Mouse (Mus musculus): Measurements from ENCODE around the gene Col12a1.

- TF ChIP-seq CHD2 (IDR thresholded peaks at IDR 0.05; ENCODE audit: low read depth, low read length), result no peak
- no peak for TF ChIP-seq ZNF384 (IDR thresholded peaks at IDR 0.05; ENCODE audit: low read depth, low read length)
- TF ChIP-seq ZC3H11A (IDR thresholded peaks at IDR 0.05; ENCODE audit: borderline replicate concordance, low read depth, low read length), result no peak
These were observed 43.9 kb upstream of the Col12a1 start for GRCm38 (mm10) chr9:79762519-79762918.
